Mouse (Mus musculus) ES-E14 (cell line): ENCODE data around the gene Abr.

ENCODE experiments used
- CHD2 ChIP-seq: IDR thresholded peaks from 2 replicates; pipeline ENCODE4 v1.6.1; 2014; ENCODE audit warnings: mild to moderate bottlenecking, low read depth, low read length, inconsistent platforms
- ZNF384 ChIP-seq: IDR thresholded peaks from 2 replicates; pipeline ENCODE4 v1.6.1; 2012; ENCODE audit warnings: low read depth, low read length, inconsistent platforms

DNA sequence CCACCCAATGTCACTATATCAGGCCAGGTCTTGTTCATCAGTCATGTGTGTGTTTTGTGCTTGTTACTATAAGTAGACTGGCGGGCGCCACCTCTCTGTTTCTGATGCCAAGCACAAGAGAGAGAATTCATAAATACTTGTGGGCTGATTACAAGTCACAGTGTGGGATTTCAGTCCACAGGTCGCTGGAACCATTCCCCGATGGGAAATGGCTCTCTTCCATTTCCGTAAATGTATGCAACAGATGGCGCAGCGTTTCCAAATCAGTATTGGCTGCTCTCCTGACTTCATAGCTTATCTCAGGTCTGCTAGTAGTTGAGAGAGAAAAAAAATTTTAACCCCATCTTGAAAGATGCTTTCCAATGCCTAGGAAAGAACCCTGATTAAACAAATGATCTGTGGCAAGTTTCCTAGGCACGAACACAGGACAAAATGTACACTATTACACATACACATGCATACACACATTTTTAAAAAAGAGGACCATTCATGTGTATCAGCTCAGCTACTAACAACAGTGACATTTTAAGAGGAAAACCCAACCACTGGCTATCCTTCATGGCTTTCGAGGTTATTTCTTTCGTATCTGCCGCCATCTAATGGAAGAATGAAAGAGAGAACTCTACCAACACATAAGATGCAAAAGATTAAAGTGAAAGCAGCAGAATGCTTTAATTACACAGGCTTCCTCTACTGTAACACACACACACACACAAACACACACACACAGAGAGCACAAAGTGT, 222.4 kb downstream of the Abr start:
- TF ChIP-seq CHD2: no peak
- no peak for TF ChIP-seq ZNF384
